Mouse (Mus musculus) liver, embryonic 14.5 days (tissue): Measurements from ENCODE around the gene Metap1d.

Experiments
- CTCF ChIP-seq: IDR thresholded peaks from 2 replicates; pipeline ENCODE4 v1.5.1; 2016; ENCODE audit warnings: antibody characterized with exemption, low read depth, control low read depth
- EP300 ChIP-seq: IDR thresholded peaks from 2 replicates; pipeline ENCODE4 v1.6.1; 2016; ENCODE audit warnings: antibody characterized with exemption, low read depth

DNA sequence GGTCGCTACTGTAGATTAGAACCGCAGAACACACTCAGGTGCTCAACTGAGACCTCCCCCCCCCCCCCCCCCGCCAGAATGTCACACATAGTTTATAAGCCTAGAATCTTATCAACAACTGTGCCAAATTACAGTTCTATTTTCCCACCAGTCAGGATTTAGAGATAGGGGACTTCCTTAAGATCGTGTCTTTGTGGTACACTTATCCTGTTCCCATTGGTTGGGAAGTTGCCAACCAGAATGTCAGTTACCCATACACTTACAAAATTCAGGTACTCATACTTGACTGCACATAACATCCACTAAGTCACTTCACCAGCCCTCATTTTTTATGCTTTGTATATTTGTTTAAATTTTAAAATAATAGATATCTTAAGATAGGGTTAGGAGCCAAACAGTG is 17.6 kb upstream of the Metap1d start:
- TF ChIP-seq CTCF (no peak), EP300 (no peak)
